Mouse (Mus musculus): Measurements from ENCODE around the gene Snx13.

Snx13 gene

GRCm38 (mm10) chr12:35046999-35047319 is at the start of gene Snx13:
Gene Snx13 (plus strand): TSS chr12:35047186.
- DNase-seq (ENCODE audit: low spot score in 2 of 2) = peak in 1 of 2 experiments; percentile 91

- no peak for DNase-seq (ENCODE audit: low spot score in 2 of 2)
These were observed 49.3 kb upstream of the Snx13 start for GRCm38 (mm10) chr12:34997597-34998182.

- DNase-seq (ENCODE audit: low spot score in 2 of 2) = no peak
These were observed 48.1 kb upstream of the Snx13 start for GRCm38 (mm10) chr12:34998778-34999467.

- DNase-seq (ENCODE audit: low spot score in 2 of 2) = no peak
These were observed 46.7 kb upstream of the Snx13 start for GRCm38 (mm10) chr12:35000323-35000722.

- DNase-seq (ENCODE audit: low spot score in 2 of 2) = no peak
These were observed 41.2 kb upstream of the Snx13 start for GRCm38 (mm10) chr12:35005748-35006147.

GRCm38 (mm10) chr12:35007851-35008250 is 39.1 kb upstream of the Snx13 start:
- no peak for DNase-seq (ENCODE audit: low spot score in 2 of 2)

GRCm38 (mm10) chr12:35008340-35009137 is 38.4 kb upstream of the Snx13 start:
- DNase-seq (ENCODE audit: low spot score in 2 of 2) = no peak

- DNase-seq (ENCODE audit: low spot score in 2 of 2) = no peak
These were observed 35.5 kb upstream of the Snx13 start for GRCm38 (mm10) chr12:35011462-35011861.

- DNase-seq (ENCODE audit: low spot score in 2 of 2) = no peak
These were observed 33.0 kb upstream of the Snx13 start for GRCm38 (mm10) chr12:35013950-35014349.

GRCm38 (mm10) chr12:35016056-35016455 is 30.9 kb upstream of the Snx13 start:
- DNase-seq (ENCODE audit: low spot score in 2 of 2) = no peak

GRCm38 (mm10) chr12:35016481-35017250 is 30.3 kb upstream of the Snx13 start:
- no peak for DNase-seq (ENCODE audit: low spot score in 2 of 2)

GRCm38 (mm10) chr12:35018679-35019237 is 28.2 kb upstream of the Snx13 start:
- DNase-seq (ENCODE audit: low spot score in 2 of 2) = no peak

- DNase-seq (ENCODE audit: low spot score in 2 of 2) = no peak
These were observed 25.7 kb upstream of the Snx13 start for GRCm38 (mm10) chr12:35021285-35021684.

- no peak for DNase-seq (ENCODE audit: low spot score in 2 of 2)
These were observed 24.9 kb upstream of the Snx13 start for GRCm38 (mm10) chr12:35022066-35022465.

GRCm38 (mm10) chr12:35025916-35026432 is 21.0 kb upstream of the Snx13 start:
- DNase-seq (ENCODE audit: low spot score in 2 of 2) = no peak

- DNase-seq (ENCODE audit: low spot score in 2 of 2) = no peak
These were observed 19.5 kb upstream of the Snx13 start for GRCm38 (mm10) chr12:35027533-35027932.

- peak in 1 of 2 experiments; percentile 20 for DNase-seq (ENCODE audit: low spot score in 2 of 2)
These were observed 8.1 kb upstream of the Snx13 start for GRCm38 (mm10) chr12:35038668-35039570.

GRCm38 (mm10) chr12:35039571-35039936 is 7.4 kb upstream of the Snx13 start:
- DNase-seq (ENCODE audit: low spot score in 2 of 2) = no peak

- DNase-seq (ENCODE audit: low spot score in 2 of 2) = no peak
These were observed 5.0 kb upstream of the Snx13 start for GRCm38 (mm10) chr12:35041964-35042363.

GRCm38 (mm10) chr12:35046310-35046998 is 532 bp upstream of the Snx13 start:
- DNase-seq (ENCODE audit: low spot score in 2 of 2) = no peak

Data from spleen, postnatal 10 days (tissue).